Mouse (Mus musculus): ENCODE results near the gene A3galt2.

Gene A3galt2

DNA sequence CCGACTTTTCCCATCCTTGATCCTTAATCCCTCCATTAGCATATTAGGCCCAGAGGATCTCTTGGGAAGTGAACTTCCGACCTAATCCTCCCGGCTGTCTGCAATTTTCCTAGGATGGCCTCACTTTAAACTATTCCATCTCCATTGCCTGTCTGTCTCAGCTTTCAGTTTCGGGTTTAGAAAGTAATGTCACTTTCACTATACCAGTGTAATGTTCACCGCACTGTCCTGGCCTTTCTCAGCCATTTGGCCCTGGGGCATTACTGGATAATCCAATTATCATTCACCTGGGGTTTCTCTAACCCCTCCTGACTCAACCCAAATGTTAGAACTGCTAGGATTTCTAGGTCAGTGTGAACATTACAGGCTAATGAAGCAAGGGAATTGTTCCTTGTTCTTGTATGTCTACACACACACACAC is 26.7 kb upstream of the A3galt2 start:
- no peak for DNase-seq

DNA sequence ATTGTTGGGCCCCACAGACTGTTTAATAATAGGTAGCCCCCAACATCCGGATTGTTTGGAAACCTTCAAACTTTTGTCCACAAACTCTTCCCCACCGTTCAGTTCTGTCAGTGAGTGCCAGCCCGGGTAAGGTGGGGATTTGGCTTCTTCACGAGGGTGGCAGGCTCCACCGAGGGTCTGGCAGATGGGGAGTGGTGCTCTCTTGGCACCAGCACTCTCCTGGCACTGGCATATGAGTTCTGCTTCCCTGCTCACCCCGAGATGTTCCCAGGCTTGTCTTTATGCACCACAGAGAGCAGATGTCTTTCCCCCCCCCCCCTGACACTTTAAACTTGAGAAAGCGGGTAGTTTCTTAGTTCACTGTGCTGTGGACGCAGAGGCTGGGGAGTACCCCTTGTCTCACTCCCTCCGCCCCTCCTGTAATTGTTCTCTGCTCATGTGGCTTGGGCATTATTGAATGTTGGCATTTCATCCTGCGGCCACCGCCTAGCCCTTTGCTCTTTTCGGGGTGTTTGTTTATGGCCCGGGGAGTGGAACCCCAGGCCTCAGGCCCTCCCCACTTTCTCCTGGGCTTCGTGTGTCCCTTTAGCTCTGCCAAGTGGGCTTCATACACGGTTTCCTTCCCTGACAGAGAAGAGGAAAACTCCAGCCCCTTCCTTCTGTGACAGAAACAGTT is 26.0 kb upstream of the A3galt2 start:
- no peak for DNase-seq

DNA sequence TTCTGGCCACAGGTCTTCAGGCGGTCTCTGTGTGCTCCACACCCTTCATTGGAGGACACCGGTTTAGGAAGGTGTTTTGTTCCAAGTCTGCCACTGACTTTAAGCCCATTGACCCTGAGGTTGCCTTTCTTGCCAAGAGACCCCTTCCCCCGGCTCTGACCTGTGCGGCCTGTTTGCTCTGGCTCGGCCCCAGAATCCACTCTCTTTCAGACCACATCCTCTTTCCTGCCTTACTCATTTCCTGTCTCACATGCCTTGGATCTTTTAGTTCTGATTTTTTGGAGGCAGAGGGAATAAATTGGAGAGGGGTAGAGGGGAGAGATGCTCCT is 25.5 kb upstream of the A3galt2 start:
- DNase-seq, result no peak

- DNase-seq, result no peak
Measured at GRCm38 (mm10) chr4:128730271-128730670, 24.9 kb upstream of the A3galt2 start.

DNA sequence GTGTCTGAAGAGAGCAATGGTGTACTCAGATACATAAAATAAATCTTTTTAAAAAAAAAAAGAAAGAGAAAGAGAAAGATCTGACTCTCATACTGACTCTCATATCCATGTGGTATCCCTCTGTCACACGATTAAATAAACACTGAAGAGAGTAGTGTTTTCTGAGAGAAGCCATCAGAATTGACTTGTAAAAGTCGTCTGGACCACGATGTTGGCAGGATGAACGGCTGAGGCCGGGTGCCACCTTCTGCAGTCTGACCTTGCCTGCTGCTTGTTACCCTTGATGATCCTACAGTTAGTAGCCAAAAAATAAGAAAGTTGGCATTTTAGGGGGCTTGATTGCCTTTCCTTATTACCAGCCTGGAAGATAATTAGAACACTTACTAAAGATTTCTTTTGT is 22.4 kb upstream of the A3galt2 start:
- no peak for DNase-seq

DNA sequence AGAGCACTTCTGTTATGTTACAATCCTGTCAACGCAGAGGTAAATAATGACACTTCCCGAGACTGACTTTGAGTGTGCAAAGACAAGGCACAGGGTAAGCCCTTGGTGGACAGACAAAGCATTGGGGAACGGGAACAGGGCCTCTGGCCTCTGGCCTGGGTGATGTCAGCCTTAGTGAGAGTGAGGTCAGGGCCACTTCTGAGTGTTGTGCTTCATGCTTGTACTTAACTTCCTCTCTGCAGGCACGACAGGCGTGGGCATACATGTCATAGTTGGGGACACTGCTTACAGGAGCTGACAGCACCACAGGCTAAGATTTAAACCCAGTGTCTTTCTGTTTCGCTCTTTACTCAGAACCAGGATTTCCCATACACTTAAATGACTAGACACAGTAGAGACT is 21.7 kb upstream of the A3galt2 start:
- DNase-seq, result no peak

DNA sequence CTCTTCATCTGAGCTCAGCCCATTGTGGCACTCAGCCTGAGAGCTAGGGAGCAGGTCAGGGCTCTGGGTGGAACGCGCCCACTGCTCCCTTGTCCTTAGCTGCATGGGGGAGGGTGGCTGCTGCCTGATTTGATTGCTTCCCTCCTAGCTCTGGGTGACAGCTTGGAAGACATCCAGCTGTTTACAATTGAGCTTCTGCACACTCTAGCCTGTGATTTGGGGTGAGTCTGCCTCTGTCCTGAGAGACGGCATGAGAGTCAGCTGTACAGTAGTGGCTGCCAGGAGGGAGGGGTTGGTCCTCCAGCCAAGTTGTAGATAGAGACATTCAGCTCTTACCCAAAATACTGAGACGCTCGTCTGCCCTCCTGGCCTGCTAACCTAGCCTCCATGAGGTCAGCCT is 20.9 kb upstream of the A3galt2 start:
- DNase-seq, result no peak

GRCm38 (mm10) chr4:128734721-128735671 is 20.2 kb upstream of the A3galt2 start:
- no peak for DNase-seq

GRCm38 (mm10) chr4:128737137-128737589 is 18.0 kb upstream of the A3galt2 start:
- no peak for DNase-seq

DNA sequence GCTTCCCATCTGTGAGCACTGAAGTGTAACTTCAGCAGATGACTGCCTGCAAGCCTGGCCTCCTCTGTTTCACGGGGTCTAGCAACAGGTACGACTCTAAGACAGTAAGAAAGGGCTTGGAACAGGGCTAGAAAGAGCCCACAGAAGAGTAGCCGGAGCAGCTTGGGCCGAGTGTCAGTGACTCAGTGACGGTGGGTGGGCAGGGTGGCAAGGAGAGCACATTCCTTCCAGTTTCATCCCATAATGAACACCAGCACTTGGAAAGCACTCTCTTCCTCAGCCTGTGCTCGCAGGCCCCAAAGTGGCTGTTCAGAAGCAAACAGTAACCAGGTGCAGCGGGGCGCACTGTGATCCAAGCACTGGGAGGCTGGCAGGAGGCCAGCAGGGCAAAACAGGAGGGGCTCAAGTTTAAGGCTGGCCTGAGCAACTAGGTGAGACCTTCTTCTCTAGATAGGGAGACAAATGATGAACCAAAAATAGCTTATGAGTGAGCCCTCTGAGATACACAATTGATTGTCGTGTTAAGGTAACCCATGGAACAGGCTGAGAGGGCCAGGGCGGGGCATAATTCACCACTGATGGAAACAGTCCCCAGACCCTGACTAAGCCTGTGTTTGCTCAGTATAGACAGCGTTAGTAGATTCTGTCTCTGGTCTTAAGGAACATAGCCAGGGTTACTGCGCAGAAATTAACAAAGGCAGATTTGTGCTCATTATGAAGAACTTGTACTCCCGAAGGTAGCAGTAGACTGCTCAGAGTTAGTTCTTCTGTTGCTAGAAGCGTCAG is 17.1 kb upstream of the A3galt2 start:
- no peak for DNase-seq

- DNase-seq, result no peak
Measured at GRCm38 (mm10) chr4:128740878-128741277, 14.3 kb upstream of the A3galt2 start.

DNA sequence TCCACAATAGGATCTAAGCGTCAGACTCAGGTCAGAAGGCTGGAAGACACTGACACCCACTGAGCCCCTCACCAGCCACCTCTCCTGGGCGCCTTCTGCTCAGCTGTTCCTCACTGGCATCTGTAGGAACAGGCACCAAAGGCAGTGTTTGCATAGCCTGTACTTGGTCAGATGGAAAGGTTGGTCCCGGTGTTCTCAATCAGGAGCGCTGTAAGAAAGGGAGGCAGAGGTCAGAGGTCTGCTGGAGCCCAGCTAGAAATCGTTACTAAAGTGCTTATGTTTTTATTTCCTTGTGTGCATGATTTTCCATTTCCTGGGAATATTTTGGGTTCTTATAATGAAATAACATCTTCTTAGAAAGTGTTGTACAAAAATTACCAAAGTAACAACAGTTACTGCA is 13.3 kb upstream of the A3galt2 start:
- no peak for DNase-seq

DNA sequence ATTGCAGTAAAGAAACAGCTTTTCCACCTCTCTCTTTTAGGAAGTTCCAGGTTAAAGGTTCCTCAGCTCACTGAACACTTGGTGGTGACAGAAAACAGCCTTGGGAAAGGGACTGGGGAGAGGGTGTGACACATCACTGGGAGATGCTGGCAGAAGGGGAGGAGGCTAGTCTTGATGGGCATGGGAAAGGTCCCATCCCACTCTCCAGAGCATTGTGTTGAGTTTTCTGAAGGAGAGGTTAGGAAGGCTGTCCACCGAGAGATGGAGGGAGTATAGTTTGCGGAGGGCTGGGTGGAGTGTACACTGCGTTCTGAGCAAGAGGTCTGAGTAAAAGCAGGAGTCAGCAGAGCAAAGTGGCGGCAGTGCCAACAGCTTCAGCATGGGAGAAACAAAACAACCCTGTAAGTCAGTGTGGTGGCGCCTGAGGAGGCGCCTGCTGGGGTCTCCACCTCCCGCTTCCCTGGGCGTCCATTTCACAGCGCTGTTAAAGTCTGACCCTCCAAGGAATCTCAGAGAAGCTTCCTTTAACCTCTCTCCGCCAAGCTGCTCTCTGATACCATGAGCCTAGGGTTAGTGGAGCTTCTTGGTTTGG is 12.7 kb upstream of the A3galt2 start:
- no peak for DNase-seq

DNA sequence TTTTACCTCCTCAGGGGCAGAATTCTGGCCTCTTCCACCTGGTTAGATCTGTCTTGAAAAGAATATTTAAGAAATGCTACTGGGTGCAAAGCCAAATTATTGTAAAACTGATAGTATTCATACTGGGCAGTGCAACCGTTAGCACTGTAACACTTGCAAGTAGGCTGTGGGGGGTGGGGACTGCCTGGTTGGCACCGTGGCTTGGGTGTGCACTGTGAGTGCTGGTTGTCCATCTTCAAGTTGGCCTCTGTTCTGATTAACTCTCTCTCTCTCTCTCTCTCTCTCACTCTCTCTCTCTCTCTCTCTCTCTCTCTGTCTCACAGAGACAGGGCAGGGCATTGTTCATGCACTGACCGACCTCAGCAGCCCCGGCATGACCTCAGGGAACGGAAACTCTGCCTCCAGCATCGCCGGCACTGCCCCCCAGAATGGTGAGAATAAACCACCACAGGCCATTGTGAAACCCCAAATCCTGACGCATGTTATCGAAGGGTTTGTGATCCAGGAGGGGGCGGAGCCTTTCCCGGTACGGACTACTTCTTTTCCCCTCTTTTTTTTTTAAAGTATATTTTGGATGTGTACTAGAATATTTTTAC is 12.0 kb upstream of the A3galt2 start:
- DNase-seq, result no peak

GRCm38 (mm10) chr4:128745160-128745559 is 10.0 kb upstream of the A3galt2 start:
- DNase-seq, result peak; percentile 3

GRCm38 (mm10) chr4:128747614-128748270 is 7.4 kb upstream of the A3galt2 start:
- peak; percentile 54 for DNase-seq

DNA sequence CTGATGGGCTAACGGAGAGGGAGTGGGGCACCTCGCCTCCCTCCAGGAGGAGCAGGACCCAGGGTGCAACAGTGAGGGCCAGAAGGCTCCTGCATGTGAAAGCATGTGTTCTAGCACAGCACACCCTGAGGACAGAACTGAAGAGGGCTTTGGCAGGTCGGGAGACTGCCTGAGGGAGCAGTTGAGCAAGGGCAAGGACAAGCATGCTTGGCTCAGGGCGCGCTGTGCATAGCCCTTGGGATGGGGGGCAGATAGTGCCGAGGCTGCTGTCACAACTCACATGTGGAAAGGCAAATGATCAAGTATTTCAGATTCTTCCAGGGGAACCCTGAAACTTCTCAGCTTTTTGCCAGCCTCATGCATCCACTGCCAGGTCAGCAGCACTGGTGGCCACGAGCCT is 6.9 kb upstream of the A3galt2 start:
- DNase-seq, result peak; percentile 3

DNA sequence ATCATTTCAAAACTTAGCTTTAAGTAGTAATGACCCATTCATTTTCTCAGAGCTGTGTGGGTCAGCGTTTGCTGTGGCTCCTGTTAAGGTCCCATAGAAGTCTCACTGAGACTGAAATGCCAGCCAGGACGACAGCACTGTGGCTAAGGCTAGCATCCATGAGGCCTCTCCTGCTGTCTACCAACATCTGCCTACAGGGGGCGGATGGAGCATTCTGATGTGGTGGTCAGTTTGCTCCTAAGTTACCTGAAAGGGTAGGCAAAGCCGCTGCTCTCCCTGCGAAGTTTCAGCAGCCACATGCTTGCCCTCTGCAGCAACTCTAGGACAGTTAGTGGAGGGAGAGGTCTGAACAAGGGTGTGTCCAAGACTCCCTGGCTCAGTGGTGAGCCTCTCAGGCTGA is 4.2 kb upstream of the A3galt2 start:
- DNase-seq, result no peak

- no peak for DNase-seq
Measured at GRCm38 (mm10) chr4:128752031-128752757, 3.0 kb upstream of the A3galt2 start.

- no peak for DNase-seq
Measured at GRCm38 (mm10) chr4:128753571-128753970, 1.6 kb upstream of the A3galt2 start.

GRCm38 (mm10) chr4:128755900-128756299 is 736 bp downstream of the A3galt2 start:
- DNase-seq, result peak; percentile 13
